Mouse (Mus musculus) spleen, postnatal 10 days (tissue): ENCODE results near the gene Slc25a13.

ENCODE experiments used
- DNase-seq, 2 experiments: peaks; one replicate each; pipeline ENCODE4 v3.0.0; 2021 to 2022; ENCODE audit warnings: low spot score in 2 of 2

Slc25a13 gene

DNA sequence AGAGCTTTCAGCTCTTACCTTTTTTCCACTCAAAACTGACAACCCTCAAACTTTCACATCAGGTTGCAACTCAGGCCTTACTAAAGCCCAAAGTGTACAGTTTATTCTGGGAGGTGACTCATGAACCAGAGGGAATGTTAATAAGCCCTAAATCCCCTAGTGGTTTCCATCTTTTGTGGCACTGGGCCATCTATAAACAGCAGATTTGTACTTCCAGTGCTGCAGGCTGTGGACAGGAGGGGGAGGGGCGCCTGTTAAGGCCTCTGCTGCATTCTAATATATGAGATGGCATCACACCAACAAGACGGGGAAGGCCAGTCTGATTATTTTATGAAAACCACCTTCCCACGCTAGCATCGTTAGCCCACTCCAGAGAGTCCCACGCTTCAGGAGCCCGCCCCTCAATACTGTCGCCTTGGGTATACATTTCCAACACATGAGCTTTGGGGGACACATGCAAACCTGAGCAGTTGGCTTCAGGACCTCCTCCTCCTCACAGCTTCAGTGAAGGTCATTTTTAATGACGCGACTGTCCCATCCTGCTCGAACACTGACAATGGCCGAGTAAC, 48.3 kb downstream of the Slc25a13 start:
- no peak for DNase-seq

DNA sequence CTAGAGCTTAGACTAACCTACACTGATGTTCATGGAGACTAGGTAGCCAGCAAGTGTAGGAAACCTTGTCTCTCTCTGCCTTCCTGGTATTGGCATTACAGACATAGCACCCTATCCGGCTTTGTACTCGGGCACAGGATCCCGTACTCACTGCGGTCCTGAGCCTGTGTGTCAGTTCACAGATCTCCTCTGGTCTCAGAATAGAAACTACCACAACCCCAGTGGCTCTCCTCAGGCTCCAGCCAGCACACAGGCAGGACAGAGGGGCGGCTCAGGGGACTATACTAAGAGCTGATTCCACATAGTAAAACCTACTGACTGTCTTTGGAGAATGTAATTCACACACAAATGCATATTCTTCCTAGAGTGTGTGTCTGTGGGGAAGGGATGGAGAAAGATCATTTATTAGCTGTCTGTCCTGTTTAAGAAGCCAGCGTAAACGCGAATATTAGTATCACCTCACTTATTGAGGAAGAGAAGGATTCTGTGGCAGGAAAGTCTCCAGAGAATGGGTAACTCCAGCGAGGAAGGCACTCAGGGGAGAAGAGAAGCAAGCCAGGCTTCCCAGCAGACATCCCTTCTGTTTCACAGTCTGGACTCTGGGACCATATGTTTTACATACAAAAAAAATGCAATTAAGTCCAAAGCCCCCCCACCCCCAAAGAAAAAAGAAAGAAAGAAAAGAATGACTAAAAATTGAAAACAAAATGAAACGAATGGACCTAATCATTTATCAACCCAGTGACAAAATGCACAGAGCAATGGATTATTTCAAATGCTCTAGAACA, 49.4 kb downstream of the Slc25a13 start:
- DNase-seq, result no peak

- no peak for DNase-seq
Observed at GRCm38 (mm10) chr6:6162993-6163623, 53.9 kb downstream of the Slc25a13 start.

GRCm38 (mm10) chr6:6162146-6162545, 54.8 kb downstream of the Slc25a13 start:
- no peak for DNase-seq

DNA sequence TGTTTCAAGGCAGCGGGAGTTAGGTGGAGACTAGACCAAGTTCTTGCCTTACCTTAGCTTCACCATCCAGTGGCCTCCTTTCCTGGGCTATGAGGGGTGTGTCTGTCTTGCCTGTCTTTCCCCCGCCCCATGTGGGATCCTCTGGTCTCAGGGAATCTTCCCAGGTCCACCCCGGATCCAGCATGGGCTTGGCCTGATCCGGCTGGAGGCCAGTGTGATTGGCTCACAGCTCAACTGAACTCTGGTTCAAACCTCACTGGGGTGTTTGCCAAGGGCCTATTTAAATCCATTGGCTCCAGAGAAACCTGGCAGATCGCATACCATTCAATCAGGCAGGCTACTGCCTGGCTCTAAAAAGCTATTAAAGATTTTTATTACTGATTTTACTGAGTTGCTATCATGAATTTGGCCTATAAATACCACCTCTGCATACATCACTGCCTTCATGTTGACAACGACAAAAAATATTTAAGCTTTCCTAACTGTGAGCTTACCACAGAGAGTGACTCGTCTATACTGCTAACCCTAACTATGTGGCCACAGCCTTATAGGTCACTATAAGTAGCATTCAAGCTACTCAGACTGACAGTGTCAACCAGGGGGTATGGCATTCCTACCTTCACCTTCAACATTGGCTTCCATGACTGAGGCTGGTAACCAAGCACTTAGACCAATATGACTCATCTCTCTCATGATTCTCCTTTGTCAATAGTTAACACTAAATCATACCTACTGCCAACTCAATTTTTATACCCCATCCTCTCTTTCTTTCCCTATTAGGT, 56.1 kb downstream of the Slc25a13 start:
- DNase-seq, result no peak

DNA sequence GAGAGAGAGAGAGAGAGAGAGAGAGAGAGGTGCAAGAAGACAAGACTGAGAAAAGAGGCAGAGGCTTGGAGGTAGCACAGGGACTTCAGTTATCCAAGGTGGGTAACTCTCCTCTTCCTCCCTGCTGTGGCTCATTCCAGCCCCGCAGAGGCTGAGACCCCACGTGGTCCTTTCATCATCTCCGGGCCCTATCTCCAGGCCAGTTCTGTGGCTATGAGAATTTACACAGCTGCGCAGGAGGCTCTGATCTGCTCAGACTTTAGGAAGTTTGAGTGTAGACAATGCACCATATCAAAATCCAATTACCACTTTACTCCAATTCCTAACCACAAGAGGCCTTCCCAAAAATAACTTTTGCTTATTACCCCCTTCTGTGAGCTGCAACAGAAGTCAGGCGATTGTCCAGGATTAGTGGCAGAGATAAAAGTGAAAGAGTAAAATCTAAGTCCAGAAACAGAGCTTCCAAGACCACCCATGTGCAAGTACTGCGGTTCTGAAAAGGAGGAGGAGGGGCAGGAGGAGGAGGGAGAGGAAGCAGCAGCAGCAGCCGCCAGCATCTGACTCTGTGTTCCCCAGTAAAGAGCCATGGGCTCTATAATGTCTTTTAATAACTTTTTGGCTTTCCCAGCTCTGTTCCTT, 57.6 kb downstream of the Slc25a13 start:
- DNase-seq, result no peak

DNA sequence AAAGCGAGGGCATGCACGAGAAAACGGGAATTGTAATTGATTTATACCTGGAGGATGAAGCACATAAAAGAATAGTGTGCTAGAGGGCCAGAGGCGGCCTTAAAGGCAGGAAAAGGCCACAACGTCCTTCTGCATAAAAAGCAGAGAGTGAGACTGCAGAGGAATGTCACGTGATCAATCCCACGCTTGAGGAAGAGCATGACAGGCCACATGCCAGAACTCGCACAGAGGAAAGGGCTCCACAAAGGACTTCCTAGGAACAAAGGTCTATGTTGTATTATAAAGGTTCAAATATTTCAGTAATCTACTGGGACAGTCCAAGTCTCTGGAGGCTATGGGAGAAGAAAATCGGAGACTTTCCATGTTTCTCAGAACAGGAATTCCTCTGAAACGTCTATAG, 63.5 kb downstream of the Slc25a13 start:
- DNase-seq, result no peak

DNA sequence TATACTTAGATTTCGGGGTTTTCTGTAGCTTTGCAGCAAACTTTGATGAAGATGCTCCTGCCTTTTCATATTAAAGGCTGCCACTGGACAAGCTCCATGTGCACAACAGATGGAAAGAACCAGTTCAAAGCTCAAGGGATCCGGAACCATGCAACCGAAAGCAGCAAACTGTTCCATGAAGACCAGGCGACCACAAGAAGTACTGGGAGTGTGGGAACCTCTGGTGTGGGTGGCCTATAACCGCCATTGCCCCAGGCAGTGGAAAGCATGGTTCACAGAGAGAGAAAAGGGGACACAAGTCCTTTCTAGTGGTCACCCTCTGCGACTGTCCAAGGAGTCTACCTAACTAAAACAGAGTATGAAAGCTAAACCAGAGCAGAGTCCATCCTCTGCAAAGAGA, 66.2 kb downstream of the Slc25a13 start:
- no peak for DNase-seq

DNA sequence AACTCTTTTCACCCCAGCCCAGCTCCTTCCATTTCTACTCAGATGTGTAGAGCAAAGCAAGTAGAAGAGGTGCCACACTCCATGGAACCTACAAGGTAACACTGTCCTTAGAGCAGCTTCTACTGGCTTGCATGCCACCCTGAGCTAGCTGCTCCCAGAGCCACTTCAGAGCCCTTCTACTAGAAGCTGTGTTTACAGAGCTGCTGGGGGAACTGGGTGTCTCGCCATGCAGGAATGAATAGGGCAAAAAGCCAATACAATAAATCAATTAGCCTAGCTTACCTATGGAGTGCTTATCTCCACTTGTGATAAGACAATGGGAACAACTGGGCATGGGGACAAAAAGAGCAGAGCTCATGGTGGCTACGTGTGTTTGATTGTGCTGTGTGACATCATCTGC, 67.2 kb downstream of the Slc25a13 start:
- no peak for DNase-seq

- DNase-seq, result no peak
Observed at GRCm38 (mm10) chr6:6149329-6149728, 67.6 kb downstream of the Slc25a13 start.

GRCm38 (mm10) chr6:6145412-6145811, 71.6 kb downstream of the Slc25a13 start:
- no peak for DNase-seq

DNA sequence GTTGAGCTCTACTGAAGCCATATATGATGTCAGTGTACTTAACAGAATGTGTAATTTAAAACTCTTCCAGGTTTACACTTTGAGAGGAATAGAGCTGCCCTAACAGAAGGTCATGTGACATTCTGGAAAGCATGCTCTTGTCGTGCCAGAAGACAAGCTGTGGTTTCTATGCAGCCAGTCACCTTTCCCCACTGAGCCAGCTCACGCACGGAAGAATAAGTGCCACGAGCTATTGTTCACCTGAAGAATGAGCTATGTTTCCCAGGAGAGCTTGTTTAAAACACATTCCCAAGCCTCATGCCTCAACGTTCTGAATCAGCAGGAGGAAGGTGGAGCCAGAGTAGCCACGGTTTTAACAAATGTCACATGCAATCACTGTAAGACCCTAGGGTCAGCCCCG, 73.4 kb downstream of the Slc25a13 start:
- DNase-seq, result no peak

GRCm38 (mm10) chr6:6140370-6140769, 76.6 kb downstream of the Slc25a13 start:
- no peak for DNase-seq

GRCm38 (mm10) chr6:6139061-6139460, 77.9 kb downstream of the Slc25a13 start:
- DNase-seq, result no peak

DNA sequence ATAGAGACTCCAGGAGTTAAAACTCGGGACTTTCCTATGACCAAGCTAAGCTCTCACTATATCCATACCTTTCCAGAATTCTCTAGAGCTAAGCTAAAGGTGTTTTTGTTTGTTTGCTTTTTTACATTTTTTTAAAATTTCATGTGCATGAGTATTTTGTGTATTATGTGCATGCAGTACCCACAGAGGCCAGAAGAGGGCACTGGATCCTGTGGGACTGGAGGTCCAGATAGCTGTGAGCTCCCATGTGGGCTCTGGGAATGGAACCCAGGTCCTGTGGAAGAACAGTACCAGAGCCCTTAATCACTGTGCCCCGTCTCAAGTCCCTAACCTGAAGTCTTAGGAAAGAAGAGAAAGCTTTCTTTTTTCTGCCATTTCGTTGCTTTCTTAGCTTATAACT, 80.2 kb downstream of the Slc25a13 start:
- peak in 1 of 2 experiments; percentile 28 for DNase-seq

GRCm38 (mm10) chr6:6134935-6135334, 82.0 kb downstream of the Slc25a13 start:
- DNase-seq, result no peak

- DNase-seq, result no peak
Observed at GRCm38 (mm10) chr6:6133556-6134050, 83.4 kb downstream of the Slc25a13 start.

- no peak for DNase-seq
Observed at GRCm38 (mm10) chr6:6132047-6132446, 84.9 kb downstream of the Slc25a13 start.

DNA sequence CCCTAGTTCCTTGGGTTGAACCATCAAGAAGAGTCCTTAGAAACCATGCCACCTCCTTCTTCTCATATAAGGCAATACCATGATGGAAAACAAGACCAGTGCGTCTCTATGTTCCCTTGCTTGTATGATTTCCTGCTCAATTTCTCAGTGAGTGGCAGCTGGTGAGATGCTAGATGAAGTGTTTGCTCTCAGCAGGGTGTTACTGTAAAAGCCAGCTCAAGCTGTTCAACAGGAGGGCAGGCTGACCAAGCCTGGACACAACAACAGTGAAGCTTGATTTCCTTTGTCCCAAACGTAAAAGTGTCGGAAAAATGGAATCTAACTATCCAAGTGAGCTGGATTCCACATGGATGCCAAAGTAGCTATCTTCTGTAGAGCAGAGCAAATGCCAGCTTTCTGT, 91.4 kb downstream of the Slc25a13 start:
- DNase-seq, result no peak

DNA sequence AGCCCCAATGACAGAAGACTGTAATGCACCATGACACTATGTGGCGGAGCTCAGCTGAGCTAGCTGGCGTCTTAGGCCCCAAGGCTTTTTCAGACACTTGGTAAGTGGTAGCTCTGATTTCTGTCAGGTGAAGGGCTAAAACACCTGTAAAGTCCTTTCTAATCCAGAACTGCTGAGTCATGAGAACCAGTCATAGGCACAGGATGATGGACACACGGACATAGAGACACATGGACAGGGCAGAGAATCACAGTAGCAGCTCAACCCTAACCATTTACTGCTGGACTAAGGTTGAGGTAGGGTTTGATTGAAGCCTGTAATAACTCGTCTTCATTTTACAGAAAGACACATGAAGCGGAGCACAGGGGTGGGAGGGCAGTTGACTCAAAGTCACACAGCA, 95.1 kb downstream of the Slc25a13 start:
- DNase-seq, result no peak

GRCm38 (mm10) chr6:6120841-6121240, 96.1 kb downstream of the Slc25a13 start:
- DNase-seq, result no peak

DNA sequence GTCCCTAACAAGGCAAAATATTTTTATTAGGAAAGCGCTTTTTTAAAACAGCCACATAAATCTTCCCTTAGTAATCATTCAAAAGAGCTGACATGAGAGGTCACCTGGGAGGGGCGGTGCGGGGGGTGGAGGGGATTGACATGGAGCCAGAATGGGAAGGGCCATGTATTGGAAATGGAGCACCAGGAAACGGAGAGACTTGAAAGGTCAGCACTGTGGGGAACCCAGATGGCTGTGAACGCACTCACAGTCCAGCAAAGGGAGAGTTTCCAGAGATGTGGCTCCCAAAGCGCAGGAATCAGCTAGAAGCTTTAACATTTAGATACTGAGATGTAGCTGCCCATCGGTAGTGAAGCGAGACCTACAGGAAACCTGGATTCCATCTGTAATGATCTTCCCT, 101.2 kb downstream of the Slc25a13 start:
- no peak for DNase-seq
